In genomic region chr4:152298836-152299235, GRCm38 (mm10) we compare ENCODE assay signal across 13 mouse cellular contexts. TPM values are rescaled to one million over a fixed set of nuclear protein-coding genes. Genes with fewer than 3 reads are reported as not detected.
DNase-seq lines count a peak whose midpoint lies in the region; ATAC-seq and TF ChIP-seq lines count a peak whose summit lies in the region.
"Had no signal": no experiment of that assay in that cellular context is flagged by ENCODE, and none has a peak within 500 bp of the region (broad histone marks: within the 10 kb centered on the region; RNA-seq: fewer than 3 reads in every experiment).

No protein-coding gene starts in this region.

- no peaks in the 10 kb centered on the region; the same call in 1 of the 2 replicates for H3K27me3 ChIP-seq in heart, embryonic 16.5 days (ENCODE audit: control insufficient read depth, insufficient read depth, low read length)
- peaks cover 6% of the 10 kb centered on the region for H3K27me3 ChIP-seq in CH12.LX (replicated peaks)
- peaks cover 33% of the 10 kb centered on the region for H3K27me3 ChIP-seq in embryonic facial prominence, embryonic 10.5 days (replicated peaks; ENCODE audit: low read depth, poor library complexity, severe bottlenecking)
- peaks cover 4% of the 10 kb centered on the region for H3K27me3 ChIP-seq in liver, embryonic 12.5 days (replicated peaks)

- no peaks in the 10 kb centered on the region for H3K9me3 ChIP-seq in heart, embryonic 16.5 days (replicated peaks; ENCODE audit: control insufficient read depth, low read length)
- no peaks in the 10 kb centered on the region for H3K9me3 ChIP-seq in CH12.LX (replicated peaks; ENCODE audit: low read length)
- H3K9me3 ChIP-seq in embryonic facial prominence, embryonic 10.5 days: no peaks in the 10 kb centered on the region
- H3K9me3 ChIP-seq in liver, embryonic 12.5 days (replicated peaks): no peaks in the 10 kb centered on the region

- dilution Hi-C loops in CH12.LX (cut with MboI; ENCODE audit: extremely low pct_ligation_motif_present, extremely low pct_unique_long_range_greater_than_20kb, low sequenced_read_pairs): no loop called here

- TF ChIP-seq POLR2A in CH12.LX (IDR thresholded peaks at IDR 0.05; ENCODE audit: low read depth, low read length): no peak

- TF ChIP-seq CTCF in CH12.LX (conservative IDR thresholded peaks at IDR 0.05 in 1 of 2, IDR thresholded peaks at IDR 0.05 in 1 of 2; ENCODE audit: low read depth in 2 of 2, low read length in 2 of 2): no peak

- peaks cover 14% of the 10 kb centered on the region for H3K36me3 ChIP-seq in heart, embryonic 16.5 days (ENCODE audit: control insufficient read depth, insufficient read depth)
- H3K36me3 ChIP-seq in CH12.LX (replicated peaks in 1 of 2; ENCODE audit: control insufficient read depth in 1 of 2, insufficient read depth in 1 of 2, low read length in 1 of 2): peaks cover 38 to 47% of the 10 kb centered on the region in 2 experiments
- peaks cover 45% of the 10 kb centered on the region for H3K36me3 ChIP-seq in embryonic facial prominence, embryonic 10.5 days (replicated peaks)
- peaks cover 47% of the 10 kb centered on the region for H3K36me3 ChIP-seq in liver, embryonic 12.5 days

- peaks cover 20% of the 10 kb centered on the region for H3K4me1 ChIP-seq in heart, embryonic 16.5 days (ENCODE audit: control insufficient read depth, insufficient read depth, low read length)
- H3K4me1 ChIP-seq in CH12.LX (ENCODE audit: control insufficient read depth in 1 of 2, insufficient read depth in 2 of 2): peaks cover 9 to 31% of the 10 kb centered on the region in 2 experiments; a peak in 3 of 4 replicates
- peaks cover 39% of the 10 kb centered on the region for H3K4me1 ChIP-seq in embryonic facial prominence, embryonic 10.5 days
- H3K4me1 ChIP-seq in liver, embryonic 12.5 days: peaks cover 31% of the 10 kb centered on the region

- ATAC-seq in heart, embryonic 16.5 days (replicated peaks; ENCODE audit: extremely low read depth, insufficient read depth, low FRiP score): no peak
- ATAC-seq in liver, embryonic 12.5 days: no peak

- no peak overlapping the region for H3K27ac ChIP-seq in heart, embryonic 16.5 days (ENCODE audit: low read length)
- H3K27ac ChIP-seq in CH12.LX (ENCODE audit: insufficient read depth, low read depth): no peak overlapping the region
- H3K27ac ChIP-seq in embryonic facial prominence, embryonic 10.5 days (replicated peaks): no peak overlapping the region
- H3K27ac ChIP-seq in liver, embryonic 12.5 days: no peak overlapping the region

- peaks cover 5% of the 10 kb centered on the region; the same call in 1 of the 2 replicates for H3K79me2 ChIP-seq in CH12.LX (replicated peaks; ENCODE audit: control insufficient read depth, extremely low read depth, insufficient read depth, poor library complexity, severe bottlenecking)

- no peak overlapping the region; the same call in 1 of the 2 replicates for H3K4me2 ChIP-seq in heart, embryonic 16.5 days (ENCODE audit: low read depth, low read length)
- peak overlapping the region; percentile 89; the same call in 1 of the 2 replicates for H3K4me2 ChIP-seq in CH12.LX (ENCODE audit: insufficient read depth, low read depth, poor library complexity, severe bottlenecking)
- peak overlapping the region; percentile 91 for H3K4me2 ChIP-seq in liver, embryonic 12.5 days

- no peak for TF ChIP-seq RAD21 in CH12.LX (IDR thresholded peaks at IDR 0.05; ENCODE audit: low read depth, low read length)

- TF ChIP-seq EP300 in CH12.LX (IDR thresholded peaks at IDR 0.05; ENCODE audit: low read length): no peak

- in situ Hi-C loops in CH12.LX (cut with MboI; ENCODE audit: low pct_ligation_motif_present, low pct_unique_long_range_greater_than_20kb, low sequenced_read_pairs): loop anchor here (25.0 kb wide), 1 partner anchor 1813 kb away; no protein-coding TSS in a partner anchor

- DNase-seq in heart, postnatal 14 days: no peak
- no peak for DNase-seq in CH12.LX (ENCODE audit: extremely low read depth)
- no peak for DNase-seq in embryonic facial prominence, embryonic 10.5 days (ENCODE audit: low spot score)
- DNase-seq in thymus, postnatal 0 days (ENCODE audit: low spot score): no peak
- DNase-seq in adrenal gland, postnatal 25 days: no peak
- DNase-seq in adrenal gland, postnatal 10 days: no peak
- DNase-seq: cerebellum, adult 11-12 months; right cerebral cortex, adult 18-20 months; thymus, postnatal 36 days had no signal

- intact Hi-C loops in heart, postnatal 14 days (cut with DNase I): no loop called here

- peak overlapping the region; percentile 87 for H3K9ac ChIP-seq in heart, embryonic 16.5 days (ENCODE audit: low read length)
- no peak overlapping the region; the same call in 1 of the 2 replicates for H3K9ac ChIP-seq in CH12.LX (ENCODE audit: insufficient read depth, low read depth)
- H3K9ac ChIP-seq in liver, embryonic 12.5 days: peak overlapping the region; percentile 96

- no peak overlapping the region for H3K4me3 ChIP-seq in heart, embryonic 16.5 days (ENCODE audit: low read length)
- H3K4me3 ChIP-seq in CH12.LX (replicated peaks in 1 of 3; ENCODE audit: low read depth in 2 of 3, low read length in 2 of 3, poor library complexity in 1 of 3): no peak overlapping the region
- H3K4me3 ChIP-seq in embryonic facial prominence, embryonic 10.5 days: peak overlapping the region; percentile 85; the same call in 1 of the 2 replicates
- H3K4me3 ChIP-seq in liver, embryonic 12.5 days: no peak overlapping the region

- 80% methylated on average over 14 of the region's 14 CpGs for WGBS in heart, embryonic 16.5 days
- 84% methylated on average over 14 of the region's 14 CpGs for WGBS in embryonic facial prominence, embryonic 10.5 days
- WGBS in liver, embryonic 12.5 days (ENCODE audit: insufficient replicate concordance): 77% methylated on average over 14 of the region's 14 CpGs

RNA-seq across cellular contexts. Expression of gene Icmt, which starts 1.8 kb away (rescaled TPM):
- polyA plus RNA-seq in heart, embryonic 16.5 days (2015; fragmentation: Nextera tagmentation; extraction: Ambion mirVana): 19.3 and 23.3 TPM in 2 replicates
- 10 to 100 TPM; 25.9 to 27.2 TPM for total RNA-seq in heart, postnatal 14 days (2021)
- 21.5 and 27.4 TPM in 2 replicates for total RNA-seq in CH12.LX (2012; rRNA removed)
- total RNA-seq in CH12.LX (2014; rRNA removed): 17.8 and 18.5 TPM in 2 replicates
- polyA plus RNA-seq in CH12.LX (2012; ENCODE audit: insufficient read length, low read depth): 24.2 and 29.8 TPM in 2 replicates
- 29.5 and 30.2 TPM in 2 replicates for polyA plus RNA-seq in embryonic facial prominence, embryonic 10.5 days (2016; fragmentation: Nextera tagmentation; extraction: Ambion mirVana)
- 11.8 and 14.4 TPM in 2 replicates for polyA plus RNA-seq in liver, embryonic 12.5 days (2016; fragmentation: Nextera tagmentation; extraction: Ambion mirVana)
- polyA plus RNA-seq in thymus, postnatal 0 days (2015; fragmentation: Nextera tagmentation; extraction: Ambion mirVana): 19.2 and 19.7 TPM in 2 replicates
- 44.9 and 48.7 TPM in 2 replicates for total RNA-seq in adrenal gland, postnatal 25 days (2021)
- 10 to 100 TPM; 30.4 to 31.6 TPM for total RNA-seq in adrenal gland, postnatal 10 days (2021)

RNA-seq across cellular contexts. Expression of gene Hes3, which starts 7.4 kb away (rescaled TPM):
- not detected in 2 replicates for polyA plus RNA-seq in heart, embryonic 16.5 days (2015; fragmentation: Nextera tagmentation; extraction: Ambion mirVana)
- total RNA-seq in heart, postnatal 14 days (2021): not detected
- total RNA-seq in CH12.LX (2012; rRNA removed) (0.13 and 0.21 TPM in 2 replicates), CH12.LX (2014; rRNA removed) (not detected in 2 replicates)
- polyA plus RNA-seq in CH12.LX (2012; ENCODE audit: insufficient read length, low read depth): 0.17 TPM in 1 of 2 replicates, not detected in the other
- 0.10 and 2.3 TPM in 2 replicates for polyA plus RNA-seq in embryonic facial prominence, embryonic 10.5 days (2016; fragmentation: Nextera tagmentation; extraction: Ambion mirVana)
- not detected in 2 replicates for polyA plus RNA-seq in liver, embryonic 12.5 days (2016; fragmentation: Nextera tagmentation; extraction: Ambion mirVana)
- 0.07 TPM in 1 of 2 replicates, not detected in the other for polyA plus RNA-seq in thymus, postnatal 0 days (2015; fragmentation: Nextera tagmentation; extraction: Ambion mirVana)
- total RNA-seq in adrenal gland, postnatal 25 days (2021): not detected in 2 replicates
- not detected for total RNA-seq in adrenal gland, postnatal 10 days (2021)
- total RNA-seq: adrenal gland, adult 18-20 months; megakaryocyte progenitor cell, adult 5-6 weeks had no signal

RNA-seq across cellular contexts. Expression of gene Rnf207, which starts 20.0 kb away (rescaled TPM):
- 118 and 122 TPM in 2 replicates for polyA plus RNA-seq in heart, embryonic 16.5 days (2015; fragmentation: Nextera tagmentation; extraction: Ambion mirVana)
- 10 to 100 TPM; 84.5 to 95.8 TPM for total RNA-seq in heart, postnatal 14 days (2021)
- total RNA-seq in CH12.LX (2012; rRNA removed) (0.21 and 0.51 TPM in 2 replicates), CH12.LX (2014; rRNA removed) (not detected in 2 replicates)
- polyA plus RNA-seq in CH12.LX (2012; ENCODE audit: insufficient read length, low read depth): not detected in 2 replicates
- 1.3 and 2.3 TPM in 2 replicates for polyA plus RNA-seq in embryonic facial prominence, embryonic 10.5 days (2016; fragmentation: Nextera tagmentation; extraction: Ambion mirVana)
- polyA plus RNA-seq in liver, embryonic 12.5 days (2016; fragmentation: Nextera tagmentation; extraction: Ambion mirVana): 0.26 and 0.42 TPM in 2 replicates
- polyA plus RNA-seq in thymus, postnatal 0 days (2015; fragmentation: Nextera tagmentation; extraction: Ambion mirVana): 0.09 TPM in 1 of 2 replicates, not detected in the other
- total RNA-seq in adrenal gland, postnatal 25 days (2021): 1.1 TPM in 1 of 2 replicates, not detected in the other
- under 1 TPM in 1 of 2 experiments, not detected in 1; 0.70 TPM for total RNA-seq in adrenal gland, postnatal 10 days (2021)

RNA-seq across cellular contexts. Expression of gene Gpr153, which starts 24.8 kb away (rescaled TPM):
- 8.4 and 10.4 TPM in 2 replicates for polyA plus RNA-seq in heart, embryonic 16.5 days (2015; fragmentation: Nextera tagmentation; extraction: Ambion mirVana)
- 10 to 100 TPM; 19.9 to 20.6 TPM for total RNA-seq in heart, postnatal 14 days (2021)
- total RNA-seq in CH12.LX (2012; rRNA removed): 0.21 and 0.30 TPM in 2 replicates
- total RNA-seq in CH12.LX (2014; rRNA removed): 0.61 and 0.70 TPM in 2 replicates
- 1.4 and 1.8 TPM in 2 replicates for polyA plus RNA-seq in CH12.LX (2012; ENCODE audit: insufficient read length, low read depth)
- 2.7 and 4.0 TPM in 2 replicates for polyA plus RNA-seq in embryonic facial prominence, embryonic 10.5 days (2016; fragmentation: Nextera tagmentation; extraction: Ambion mirVana)
- 2.1 and 2.4 TPM in 2 replicates for polyA plus RNA-seq in liver, embryonic 12.5 days (2016; fragmentation: Nextera tagmentation; extraction: Ambion mirVana)
- polyA plus RNA-seq in thymus, postnatal 0 days (2015; fragmentation: Nextera tagmentation; extraction: Ambion mirVana): 1.2 and 1.4 TPM in 2 replicates
- 3.1 and 3.6 TPM in 2 replicates for total RNA-seq in adrenal gland, postnatal 25 days (2021)
- 10 to 100 TPM; 11.2 to 11.8 TPM for total RNA-seq in adrenal gland, postnatal 10 days (2021)

RNA-seq across cellular contexts. Expression of gene Rpl22, which starts 26.7 kb away (rescaled TPM):
- 186 and 190 TPM in 2 replicates for polyA plus RNA-seq in heart, embryonic 16.5 days (2015; fragmentation: Nextera tagmentation; extraction: Ambion mirVana)
- total RNA-seq in heart, postnatal 14 days (2021): 100 to 1,000 TPM; 223 to 252 TPM
- total RNA-seq in CH12.LX (2012; rRNA removed) (1,590 and 1,720 TPM in 2 replicates), CH12.LX (2014; rRNA removed) (1,936 and 1,966 TPM in 2 replicates)
- 1,935 and 2,300 TPM in 2 replicates for polyA plus RNA-seq in CH12.LX (2012; ENCODE audit: insufficient read length, low read depth)
- 360 and 367 TPM in 2 replicates for polyA plus RNA-seq in embryonic facial prominence, embryonic 10.5 days (2016; fragmentation: Nextera tagmentation; extraction: Ambion mirVana)
- 385 and 404 TPM in 2 replicates for polyA plus RNA-seq in liver, embryonic 12.5 days (2016; fragmentation: Nextera tagmentation; extraction: Ambion mirVana)
- 557 and 592 TPM in 2 replicates for polyA plus RNA-seq in thymus, postnatal 0 days (2015; fragmentation: Nextera tagmentation; extraction: Ambion mirVana)
- 458 and 532 TPM in 2 replicates for total RNA-seq in adrenal gland, postnatal 25 days (2021)
- 100 to 1,000 TPM; 484 to 487 TPM for total RNA-seq in adrenal gland, postnatal 10 days (2021)

Comparison
In these comparisons a context has a peak if more than half of its experiments do, and no peak if none do; other contexts are left out.
1. RNA of gene Rnf207, which starts 20.0 kb away (polyA plus RNA-seq): 118 to 122 TPM in heart, embryonic 16.5 days; 1.3 to 2.3 TPM in embryonic facial prominence, embryonic 10.5 days, 0.26 to 0.42 TPM in liver, embryonic 12.5 days, not detected in CH12.LX and 0.09 TPM in thymus, postnatal 0 days; every median in the first group is over 10 times any median in the second.